Mouse (Mus musculus): ENCODE results near the gene Tpcn2. TPM values are rescaled to one million over a fixed set of nuclear protein-coding genes. Genes with fewer than 3 reads are reported as not detected.

Tpcn2 gene
- polyA plus RNA-seq, 1 experiment from 2014 or later: 3.7 TPM

DNA sequence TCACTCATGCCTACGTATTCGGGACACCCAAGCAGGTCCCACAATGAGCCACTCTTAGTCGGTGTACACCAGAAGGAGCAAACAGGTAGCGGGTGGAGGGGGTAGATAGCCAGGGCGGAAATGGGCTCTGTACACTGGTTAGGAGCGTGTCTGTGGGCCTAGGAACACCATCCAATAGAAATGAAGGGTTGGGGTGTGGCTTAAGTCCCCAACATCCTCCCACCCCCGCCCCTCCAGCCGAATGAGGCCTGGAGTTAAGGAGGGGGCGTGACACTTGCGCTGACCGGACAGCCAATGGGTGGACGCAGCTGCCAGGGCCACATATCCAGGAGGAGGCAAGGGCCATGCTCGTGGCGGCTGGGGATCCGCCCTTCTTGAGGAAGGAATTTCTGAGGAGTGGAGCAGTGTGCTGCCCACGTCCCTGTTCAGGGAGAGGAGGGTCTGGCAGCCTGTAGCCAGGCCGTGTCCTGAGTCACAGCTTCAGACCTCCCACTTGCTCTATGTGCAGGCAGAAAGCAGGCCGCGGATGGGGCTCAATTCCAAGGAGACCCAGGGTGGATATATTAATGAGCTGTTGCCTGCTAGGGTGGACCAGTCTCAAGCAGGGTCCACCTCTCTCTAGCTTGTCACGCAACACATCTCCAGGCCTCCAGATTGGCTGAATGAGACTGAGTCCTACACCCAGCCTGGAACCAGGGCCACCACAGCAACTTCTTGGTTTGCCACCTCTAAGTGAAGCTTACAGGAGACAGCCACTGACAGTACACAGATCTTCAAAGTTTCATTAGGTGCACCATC, 18.9 kb upstream of the Tpcn2 start:
- Histone ChIP-seq H3K4me3 (ENCODE audit: low read depth, low read length) (peak overlapping the region; percentile 17), H3K9ac (ENCODE audit: low read depth, low read length) (peak overlapping the region; percentile 51), H3K4me2 (ENCODE audit: low read depth, low read length) (peak overlapping the region; percentile 55), H3K27ac (replicated peaks; ENCODE audit: low read depth, low read length) (peak overlapping the region; percentile 58), H3K36me3 (ENCODE audit: control insufficient read depth, insufficient read depth, low read length) (no peaks in the 10 kb centered on the region), H3K27me3 (replicated peaks; ENCODE audit: control insufficient read depth, insufficient read depth, low read length) (no peaks in the 10 kb centered on the region), H3K9me3 (ENCODE audit: control insufficient read depth, low read length) (no peaks in the 10 kb centered on the region), H3K4me1 (ENCODE audit: control insufficient read depth, insufficient read depth, low read length) (peaks cover 28% of the 10 kb centered on the region)
- DNase-seq (ENCODE audit: low spot score) (peak; percentile 92), ATAC-seq (ENCODE audit: low read depth) (peak; percentile 93)
- 13% methylated on average over 18 of the region's 20 CpGs for WGBS

DNA sequence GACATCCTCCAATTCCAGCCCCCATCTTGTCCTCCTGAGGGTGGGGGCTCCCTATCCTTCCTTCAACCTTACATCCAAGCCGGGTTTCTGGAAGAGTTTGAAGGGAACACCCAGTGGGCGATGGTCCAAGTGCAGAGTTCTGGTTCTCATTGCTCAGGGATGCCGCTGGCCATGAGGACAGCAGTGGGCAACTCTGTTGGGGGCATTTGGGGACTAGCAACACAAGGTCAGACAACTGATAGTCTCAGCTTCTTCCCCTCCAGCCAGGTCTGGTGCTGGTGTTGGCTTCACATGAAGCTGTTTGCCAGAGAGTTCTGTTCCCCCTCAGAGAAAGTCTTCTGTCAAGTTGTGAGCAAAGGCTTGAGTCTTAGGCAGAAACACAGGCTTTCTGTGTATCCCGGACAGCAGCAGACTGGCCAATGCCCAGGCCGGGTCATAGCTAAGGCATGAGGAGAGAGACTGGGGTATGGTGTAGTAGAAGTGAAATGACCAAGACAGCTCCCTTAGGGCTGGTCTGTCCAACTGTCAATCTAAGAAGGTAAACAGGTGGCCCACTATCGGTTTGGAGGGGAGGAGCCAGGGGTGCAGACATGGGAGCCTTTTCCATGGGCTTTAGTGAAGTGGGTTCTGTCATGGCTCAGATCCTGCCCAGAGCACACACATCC, 17.7 kb upstream of the Tpcn2 start:
- Histone ChIP-seq H3K27ac (replicated peaks; ENCODE audit: low read depth, low read length) (peak overlapping the region; percentile 56; the same call in 1 of the 2 replicates), H3K9me3 (ENCODE audit: control insufficient read depth, low read length) (no peaks in the 10 kb centered on the region), H3K4me2 (ENCODE audit: low read depth, low read length) (peak overlapping the region; percentile 3; the same call in 1 of the 2 replicates), H3K27me3 (replicated peaks; ENCODE audit: control insufficient read depth, insufficient read depth, low read length) (no peaks in the 10 kb centered on the region), H3K36me3 (ENCODE audit: control insufficient read depth, insufficient read depth, low read length) (no peaks in the 10 kb centered on the region), H3K9ac (ENCODE audit: low read depth, low read length) (no peak overlapping the region), H3K4me3 (ENCODE audit: low read depth, low read length) (no peak overlapping the region), H3K4me1 (ENCODE audit: control insufficient read depth, insufficient read depth, low read length) (peaks cover 28% of the 10 kb centered on the region)
- DNase-seq (ENCODE audit: low spot score) (no peak), ATAC-seq (ENCODE audit: low read depth) (no peak)
- WGBS: 76% methylated on average over 6 of the region's 6 CpGs

DNA sequence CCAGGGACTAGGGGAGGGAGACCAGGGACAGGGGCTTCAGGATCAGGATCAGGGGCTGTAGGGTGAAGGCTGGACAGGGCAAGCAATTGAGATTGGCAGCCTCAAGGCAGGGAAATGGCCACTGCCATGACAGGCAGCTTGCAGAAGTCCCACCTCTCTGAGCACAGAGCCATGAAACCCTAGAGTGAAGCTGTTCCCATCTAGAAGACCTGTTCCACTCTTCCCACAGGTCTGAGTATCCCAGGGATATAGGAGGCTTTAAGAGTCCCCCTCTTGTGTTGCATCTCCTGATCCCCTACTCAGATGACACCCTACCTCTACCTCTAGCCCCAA, 17.2 kb upstream of the Tpcn2 start:
- no peaks in the 10 kb centered on the region for H3K27me3 ChIP-seq (replicated peaks; ENCODE audit: control insufficient read depth, insufficient read depth, low read length)
- H3K4me3 ChIP-seq (ENCODE audit: low read depth, low read length): 0 out of 2 replicates have a peak overlapping the region, but pooled peaks have one; percentile 10
- H3K4me1 ChIP-seq (ENCODE audit: control insufficient read depth, insufficient read depth, low read length): peaks cover 28% of the 10 kb centered on the region
- no peaks in the 10 kb centered on the region for H3K9me3 ChIP-seq (ENCODE audit: control insufficient read depth, low read length)
- no peak for ATAC-seq (ENCODE audit: low read depth)
- peak overlapping the region; percentile 3; the same call in 1 of the 2 replicates for H3K4me2 ChIP-seq (ENCODE audit: low read depth, low read length)
- no peak for DNase-seq (ENCODE audit: low spot score)
- H3K27ac ChIP-seq (replicated peaks; ENCODE audit: low read depth, low read length): peak overlapping the region; percentile 56
- no peak overlapping the region; the same call in 1 of the 2 replicates for H3K9ac ChIP-seq (ENCODE audit: low read depth, low read length)
- H3K36me3 ChIP-seq (ENCODE audit: control insufficient read depth, insufficient read depth, low read length): no peaks in the 10 kb centered on the region

DNA sequence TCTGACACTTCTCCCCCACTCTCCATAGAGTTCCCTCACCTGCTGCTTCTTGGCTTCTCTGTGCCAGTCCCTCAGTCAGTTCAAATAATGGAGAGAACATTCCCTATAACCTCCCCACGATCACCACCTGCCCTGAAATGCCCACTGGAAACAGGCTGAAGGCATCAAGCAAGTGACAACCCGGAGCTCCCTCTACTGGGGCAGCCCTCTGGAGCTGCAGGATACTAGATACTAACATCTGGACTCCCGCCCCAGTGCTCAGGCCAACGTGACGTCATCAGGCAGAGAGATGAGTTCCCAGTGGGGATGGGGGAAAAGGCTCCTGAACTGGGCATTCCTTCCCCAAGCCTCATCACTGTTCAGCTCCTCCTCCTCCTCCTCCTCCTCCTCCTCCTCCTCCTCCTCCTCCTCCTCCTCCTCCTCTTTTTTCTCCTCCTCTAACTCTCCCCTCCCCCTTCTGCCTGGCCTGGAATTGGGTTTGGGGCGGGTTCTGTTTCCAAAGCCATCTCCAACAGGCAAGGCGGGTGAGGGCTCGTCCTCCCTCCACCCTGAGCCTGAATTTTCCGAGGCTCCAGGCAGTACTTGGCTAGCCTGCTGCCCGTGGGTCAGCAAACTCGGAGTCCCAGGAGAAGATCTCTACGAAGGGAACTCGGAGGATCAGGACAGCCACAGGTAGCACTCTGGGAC, 16.7 kb upstream of the Tpcn2 start, which contains the start of gene Mrgprf:
Gene Mrgprf (plus strand): TSS at position 508 of the 687 bp plus-strand sequence.
- no peaks in the 10 kb centered on the region for H3K27me3 ChIP-seq (replicated peaks; ENCODE audit: control insufficient read depth, insufficient read depth, low read length)
- DNase-seq (ENCODE audit: low spot score) (peak; percentile 70), ATAC-seq (ENCODE audit: low read depth) (no peak)
- peak within 1 kb of the TSS; percentile 56 for H3K27ac ChIP-seq (replicated peaks; ENCODE audit: low read depth, low read length)
- H3K4me1 ChIP-seq (ENCODE audit: control insufficient read depth, insufficient read depth, low read length): peaks cover 28% of the 10 kb centered on the region
- H3K4me2 ChIP-seq (ENCODE audit: low read depth, low read length): peak within 1 kb of the TSS; percentile 3; the same call in 1 of the 2 replicates
- 23% methylated on average over 10 of the region's 13 CpGs for WGBS
- no peaks in the 10 kb centered on the region for H3K36me3 ChIP-seq (ENCODE audit: control insufficient read depth, insufficient read depth, low read length)
- H3K4me3 ChIP-seq (ENCODE audit: low read depth, low read length): 0 out of 2 replicates have a peak within 1 kb of the TSS, but pooled peaks have one; percentile 10
- H3K9me3 ChIP-seq (ENCODE audit: control insufficient read depth, low read length): no peaks in the 10 kb centered on the region
- H3K9ac ChIP-seq (ENCODE audit: low read depth, low read length): no peak within 1 kb of the TSS; the same call in 1 of the 2 replicates

DNA sequence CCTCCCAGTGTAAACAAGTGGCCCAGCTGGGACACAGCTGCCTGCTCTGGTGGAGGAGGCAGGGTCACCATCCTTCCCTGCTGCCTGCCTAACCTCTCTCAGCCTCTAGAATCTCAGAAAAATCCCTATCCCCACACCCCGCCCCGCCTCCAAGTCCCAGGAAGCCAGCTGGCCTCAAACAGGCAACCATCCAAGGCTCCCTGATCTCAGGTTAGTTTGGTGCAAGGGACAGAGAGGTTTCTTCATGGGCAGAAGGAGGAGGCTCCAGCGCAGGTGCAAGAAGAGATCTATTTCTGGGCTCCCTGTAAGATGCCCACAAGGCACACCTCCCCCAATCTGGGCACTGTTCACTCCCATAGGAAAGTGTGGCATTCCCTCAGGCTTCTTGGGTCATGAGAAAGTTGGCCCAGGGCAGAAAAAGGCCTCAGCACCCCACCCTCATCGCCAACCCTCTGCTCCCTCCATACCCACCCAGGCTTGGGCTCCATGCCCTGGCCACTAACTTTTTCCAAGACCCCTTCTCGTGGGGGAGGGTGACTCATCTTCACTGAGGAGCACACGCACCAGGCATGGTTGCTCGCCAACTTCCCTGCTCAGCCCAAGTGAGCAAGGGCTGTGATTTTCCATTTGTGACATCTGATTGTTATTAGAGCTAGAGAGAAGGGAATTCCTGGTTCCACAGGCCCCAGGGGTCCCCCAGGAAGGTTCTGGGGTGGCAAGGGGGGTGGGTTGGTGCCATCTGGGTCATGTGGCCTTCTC, 15.9 kb upstream of the Tpcn2 start:
- no peaks in the 10 kb centered on the region for H3K9me3 ChIP-seq (ENCODE audit: control insufficient read depth, low read length)
- no peak overlapping the region for H3K4me2 ChIP-seq (ENCODE audit: low read depth, low read length)
- DNase-seq (ENCODE audit: low spot score) (peak; percentile 72), ATAC-seq (ENCODE audit: low read depth) (no peak)
- no peak overlapping the region for H3K4me3 ChIP-seq (ENCODE audit: low read depth, low read length)
- peaks cover 28% of the 10 kb centered on the region for H3K4me1 ChIP-seq (ENCODE audit: control insufficient read depth, insufficient read depth, low read length)
- 31% methylated on average over 7 of the region's 7 CpGs for WGBS
- no peaks in the 10 kb centered on the region for H3K36me3 ChIP-seq (ENCODE audit: control insufficient read depth, insufficient read depth, low read length)
- peak overlapping the region; percentile 46 for H3K27ac ChIP-seq (replicated peaks; ENCODE audit: low read depth, low read length)
- H3K27me3 ChIP-seq (replicated peaks; ENCODE audit: control insufficient read depth, insufficient read depth, low read length): no peaks in the 10 kb centered on the region
- no peak overlapping the region; the same call in 1 of the 2 replicates for H3K9ac ChIP-seq (ENCODE audit: low read depth, low read length)

DNA sequence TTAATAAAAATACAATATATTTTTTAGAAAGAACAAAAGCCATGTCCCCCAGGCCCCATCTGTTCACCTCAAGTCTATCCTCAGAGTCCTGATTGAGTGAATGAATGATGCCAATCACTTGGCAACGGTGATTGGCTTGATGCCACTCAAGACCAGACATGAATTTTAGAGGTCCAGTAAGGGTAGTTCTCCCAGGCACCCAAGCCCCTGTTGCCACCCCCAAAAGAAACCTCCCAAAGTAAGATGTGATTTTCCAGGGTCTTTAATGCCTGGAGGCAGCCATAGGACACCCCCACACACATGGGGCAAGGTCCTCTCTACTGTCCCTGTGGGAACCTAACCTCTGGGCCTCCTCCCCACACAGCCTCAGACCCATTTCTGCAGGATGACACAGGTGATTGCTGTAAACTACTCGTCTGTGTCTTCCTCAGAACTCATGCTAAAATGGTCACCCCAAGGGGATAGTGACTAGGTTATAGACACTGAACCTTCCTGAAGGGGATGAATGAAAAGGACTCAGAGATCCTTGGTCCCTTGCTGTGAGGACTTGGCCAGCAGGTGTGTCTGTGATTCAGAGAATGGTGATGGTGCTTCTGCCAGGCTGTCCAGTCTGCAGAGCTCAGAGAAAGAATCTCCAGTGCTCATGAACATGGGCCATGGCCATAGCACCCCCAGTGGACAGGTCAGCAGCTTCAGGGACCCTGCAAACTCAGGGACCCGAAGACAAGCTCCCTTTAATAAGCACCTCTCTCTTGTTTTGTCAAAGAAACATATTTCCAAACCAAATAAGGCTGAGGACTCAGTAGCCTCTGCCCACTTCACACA, 15.1 kb upstream of the Tpcn2 start:
- 58% methylated on average over 3 of the region's 3 CpGs for WGBS
- no peak overlapping the region for H3K4me2 ChIP-seq (ENCODE audit: low read depth, low read length)
- H3K9me3 ChIP-seq (ENCODE audit: control insufficient read depth, low read length): no peaks in the 10 kb centered on the region
- ATAC-seq (ENCODE audit: low read depth): no peak
- H3K9ac ChIP-seq (ENCODE audit: low read depth, low read length): no peak overlapping the region
- no peak for DNase-seq (ENCODE audit: low spot score)
- H3K4me1 ChIP-seq (ENCODE audit: control insufficient read depth, insufficient read depth, low read length): peaks cover 28% of the 10 kb centered on the region
- H3K36me3 ChIP-seq (ENCODE audit: control insufficient read depth, insufficient read depth, low read length): no peaks in the 10 kb centered on the region
- H3K4me3 ChIP-seq (ENCODE audit: low read depth, low read length): no peak overlapping the region
- H3K27me3 ChIP-seq (replicated peaks; ENCODE audit: control insufficient read depth, insufficient read depth, low read length): no peaks in the 10 kb centered on the region
- H3K27ac ChIP-seq (replicated peaks; ENCODE audit: low read depth, low read length): no peak overlapping the region

DNA sequence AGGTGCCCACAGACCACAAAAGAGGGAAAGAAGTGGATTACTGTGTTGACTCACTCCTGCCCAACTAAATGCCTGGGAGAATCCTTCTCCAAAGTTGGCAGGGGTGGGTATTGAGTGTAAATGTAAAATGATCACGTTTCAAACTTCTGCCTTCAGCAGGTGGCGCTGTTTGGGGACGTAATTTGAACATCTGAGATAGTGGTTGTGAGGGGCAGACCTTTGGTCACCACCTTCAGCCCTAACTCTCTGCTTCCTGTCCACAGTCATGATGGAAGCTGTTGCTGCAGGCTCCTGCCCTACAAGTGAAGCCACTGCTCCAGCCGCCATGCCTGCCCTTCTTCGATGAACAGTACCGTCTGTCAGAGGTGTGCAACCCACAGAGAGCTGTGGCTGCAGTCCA, 10.0 kb upstream of the Tpcn2 start:
- ATAC-seq (ENCODE audit: low read depth): no peak
- no peaks in the 10 kb centered on the region for H3K9me3 ChIP-seq (ENCODE audit: control insufficient read depth, low read length)
- 0 out of 2 replicates have a peak, but pooled peaks cover 7% of the 10 kb centered on the region for H3K4me1 ChIP-seq (ENCODE audit: control insufficient read depth, insufficient read depth, low read length)
- H3K27me3 ChIP-seq (replicated peaks; ENCODE audit: control insufficient read depth, insufficient read depth, low read length): no peaks in the 10 kb centered on the region
- H3K9ac ChIP-seq (ENCODE audit: low read depth, low read length): no peak overlapping the region
- 34% methylated on average over 6 of the region's 6 CpGs for WGBS
- no peak overlapping the region for H3K27ac ChIP-seq (replicated peaks; ENCODE audit: low read depth, low read length)
- no peaks in the 10 kb centered on the region for H3K36me3 ChIP-seq (ENCODE audit: control insufficient read depth, insufficient read depth, low read length)
- no peak overlapping the region for H3K4me3 ChIP-seq (ENCODE audit: low read depth, low read length)
- no peak overlapping the region for H3K4me2 ChIP-seq (ENCODE audit: low read depth, low read length)
- DNase-seq (ENCODE audit: low spot score): no peak

All from embryonic facial prominence, embryonic 14.5 days (tissue).